Mouse (Mus musculus) neutrophil, adult 5-6 weeks (primary cell): ENCODE measurements around the gene Olfr695. TPM values are rescaled to one million over a fixed set of nuclear protein-coding genes. Genes with fewer than 3 reads are reported as not detected.
"Not testable (repeated sequence)": the region's sequence is repeated elsewhere in the genome, so short reads cannot be mapped to it uniquely, and the experiment has no call there.

Experiments
- ATAC-seq: fragments of 151-379, 151-347 bp; 2 replicates; pipeline ENCODE4 v1.8.0; 2017; ENCODE audit warnings: mild to moderate bottlenecking, moderate TSS enrichment; ENCODE audit not compliant: insufficient number of reproducible peaks, poor library complexity, low FRiP score, severe bottlenecking; ENCODE audit errors: extremely low read depth
- total RNA-seq: library from RNA; stranded (forward); fragments of 200-1000 nt; gene quantifications from 2 replicates; pipeline ENCODE4 v1.2.3, GENCODE M21; 2017

Gene Olfr695
- not detected in 2 replicates for total RNA-seq

GRCm38 (mm10) chr7:106716296-106716695, at the start of gene Olfr695:
TSS of gene Olfr695 (minus strand) at chr7:106716396.
- ATAC-seq = no peak

- ATAC-seq = not testable (repeated sequence)
These were observed 44.8 kb upstream of the Olfr695 start for GRCm38 (mm10) chr7:106761008-106761407.

- peak; percentile 85; the same call in 1 of the 2 replicates for ATAC-seq
These were observed 42.6 kb upstream of the Olfr695 start for GRCm38 (mm10) chr7:106758800-106759199.

- ATAC-seq = no peak
These were observed 39.1 kb upstream of the Olfr695 start, which contains the start of gene Olfr698 for GRCm38 (mm10) chr7:106755297-106755696. TSS of gene Olfr698 (minus strand) at chr7:106755397.

GRCm38 (mm10) chr7:106745811-106746210, 29.6 kb upstream of the Olfr695 start:
- no peak for ATAC-seq

- no peak for ATAC-seq
These were observed 26.1 kb upstream of the Olfr695 start, which contains the start of gene Olfr697 for GRCm38 (mm10) chr7:106742343-106742742. TSS of gene Olfr697 (minus strand) at chr7:106742443.

GRCm38 (mm10) chr7:106737028-106737427, 20.8 kb upstream of the Olfr695 start:
- ATAC-seq = no peak

GRCm38 (mm10) chr7:106733717-106734116, 17.5 kb upstream of the Olfr695 start:
- no peak for ATAC-seq

GRCm38 (mm10) chr7:106725654-106726053, 9.5 kb upstream of the Olfr695 start:
- not testable (repeated sequence) for ATAC-seq

- peak; percentile 88 for ATAC-seq
These were observed 4.7 kb downstream of the Olfr695 start for GRCm38 (mm10) chr7:106711463-106711862.

GRCm38 (mm10) chr7:106707705-106708104, 8.5 kb downstream of the Olfr695 start:
- not testable (repeated sequence) for ATAC-seq

- ATAC-seq = no peak
These were observed 19.3 kb downstream of the Olfr695 start for GRCm38 (mm10) chr7:106696891-106697290.

GRCm38 (mm10) chr7:106692976-106693375, 23.2 kb downstream of the Olfr695 start:
- no peak for ATAC-seq

GRCm38 (mm10) chr7:106691714-106692113, 24.5 kb downstream of the Olfr695 start, which contains the start of gene Olfr694:
TSS of gene Olfr694 (minus strand) at chr7:106691814.
- no peak for ATAC-seq

GRCm38 (mm10) chr7:106685382-106685781, 30.8 kb downstream of the Olfr695 start:
- no peak for ATAC-seq

GRCm38 (mm10) chr7:106680484-106680883, 35.7 kb downstream of the Olfr695 start, which contains the start of gene Olfr693:
TSS of gene Olfr693 (minus strand) at chr7:106680584.
- ATAC-seq = no peak

Other genes with a start within 250 kb of the Olfr695 start
- not detected in 2 replicates for gene Olfr693, start 35.8 kb downstream of the Olfr695 start, total RNA-seq
- gene Olfr694, start 24.6 kb downstream of the Olfr695 start, total RNA-seq = 0.12 TPM in 1 of 2 replicates, not detected in the other
- not detected in 2 replicates for gene Olfr697, start 26.0 kb upstream of the Olfr695 start, total RNA-seq
- gene Olfr698, start 39.0 kb upstream of the Olfr695 start, total RNA-seq = not detected in 2 replicates
- gene Olfr699, start 76.8 kb upstream of the Olfr695 start, total RNA-seq = 0.12 TPM in 1 of 2 replicates, not detected in the other
- not detected in 2 replicates for gene Olfr700, start 92.4 kb upstream of the Olfr695 start, total RNA-seq
- not detected in 2 replicates for gene Olfr701, start 97.7 kb upstream of the Olfr695 start, total RNA-seq
- gene Olfr702, start 117.5 kb upstream of the Olfr695 start, total RNA-seq = not detected in 2 replicates
- gene Olfr703, start 127.0 kb upstream of the Olfr695 start, total RNA-seq = not detected in 2 replicates
- gene Olfr704, start 146.8 kb upstream of the Olfr695 start, total RNA-seq = not detected in 2 replicates
- not detected in 2 replicates for gene Olfr705, start 160.5 kb upstream of the Olfr695 start, total RNA-seq
- gene Olfr706, start 171.8 kb upstream of the Olfr695 start, total RNA-seq = not detected in 2 replicates
- not detected in 2 replicates for gene Olfr707, start 184.8 kb upstream of the Olfr695 start, total RNA-seq
- not detected in 2 replicates for gene Olfr1532-ps1, start 191.6 kb upstream of the Olfr695 start, total RNA-seq
- not detected in 2 replicates for gene Olfr709-ps1, start 215.8 kb upstream of the Olfr695 start, total RNA-seq
- gene Olfr710, start 231.9 kb upstream of the Olfr695 start, total RNA-seq = not detected in 2 replicates
- gene Olfr6, start 247.5 kb upstream of the Olfr695 start, total RNA-seq = under 0.01 and 0.12 TPM in 2 replicates